Comparison of ENCODE assay signal across 10 mouse cellular contexts in genomic region chr4:136651357-136651811, GRCm38 (mm10). TPM values are rescaled to one million over a fixed set of nuclear protein-coding genes. Genes with fewer than 3 reads are reported as not detected.
DNase-seq lines count a peak whose midpoint lies in the region; ATAC-seq and TF ChIP-seq lines count a peak whose summit lies in the region.
"Had no signal": no experiment of that assay in that cellular context is flagged by ENCODE, and none has a peak within 500 bp of the region (broad histone marks: within the 10 kb centered on the region; RNA-seq: fewer than 3 reads in every experiment).

No protein-coding gene starts in this region.

- H3K4me3 ChIP-seq in gastrocnemius, adult 2 months: no peak overlapping the region
- no peak overlapping the region for H3K4me3 ChIP-seq in thymus, adult 2 months (ENCODE audit: control insufficient read depth, insufficient read depth, low read length)
- no peak overlapping the region for H3K4me3 ChIP-seq in limb, embryonic 14.5 days (replicated peaks; ENCODE audit: low read length)
- no peak overlapping the region for H3K4me3 ChIP-seq in neural tube, embryonic 13.5 days

- peak; percentile 94; the same call in 1 of the 2 replicates for TF ChIP-seq CTCF in gastrocnemius, adult 2 months (IDR thresholded peaks at IDR 0.05)
- TF ChIP-seq CTCF in thymus, adult 2 months (IDR thresholded peaks at IDR 0.05; ENCODE audit: borderline replicate concordance, control insufficient read depth, extremely low read depth, insufficient read depth, low read length, poor library complexity): peak; percentile 85

- DNase-seq in gastrocnemius, adult 2 months: no peak
- DNase-seq in gastrocnemius, adult 18-20 months (ENCODE audit: low spot score): no peak
- peak; percentile 46 for DNase-seq in thymus, adult 2 months
- no peak for DNase-seq in thymus, adult 18-20 months
- peak; percentile 58 for DNase-seq in limb, embryonic 14.5 days (ENCODE audit: low spot score)
- no peak for DNase-seq in frontal cortex, postnatal 14 days (ENCODE audit: low spot score in 2 of 2)

- peaks cover 13% of the 10 kb centered on the region for H3K4me1 ChIP-seq in thymus, adult 2 months (replicated peaks; ENCODE audit: control insufficient read depth, insufficient read depth, low read length)
- H3K4me1 ChIP-seq in limb, embryonic 14.5 days (ENCODE audit: control insufficient read depth, insufficient read depth, low read length): peaks cover 16% of the 10 kb centered on the region
- H3K4me1 ChIP-seq in neural tube, embryonic 13.5 days (replicated peaks): peaks cover 31% of the 10 kb centered on the region

- no peaks in the 10 kb centered on the region for H3K9me3 ChIP-seq in limb, embryonic 14.5 days (ENCODE audit: control insufficient read depth, low read length)
- H3K9me3 ChIP-seq in neural tube, embryonic 13.5 days: 0 out of 2 replicates have a peak, but pooled peaks cover 3% of the 10 kb centered on the region

- H3K27me3 ChIP-seq in thymus, adult 2 months (ENCODE audit: control insufficient read depth, insufficient read depth, low read length): no peaks in the 10 kb centered on the region
- no peaks in the 10 kb centered on the region for H3K27me3 ChIP-seq in limb, embryonic 14.5 days (ENCODE audit: control insufficient read depth, insufficient read depth, low read length)
- H3K27me3 ChIP-seq in neural tube, embryonic 13.5 days: no peaks in the 10 kb centered on the region

- H3K9ac ChIP-seq in limb, embryonic 14.5 days (ENCODE audit: low read depth, low read length, severe bottlenecking): no peak overlapping the region
- no peak overlapping the region for H3K9ac ChIP-seq in neural tube, embryonic 13.5 days

- no peaks in the 10 kb centered on the region for H3K36me3 ChIP-seq in thymus, adult 2 months (ENCODE audit: control insufficient read depth, insufficient read depth, low read length)
- peaks cover 31% of the 10 kb centered on the region for H3K36me3 ChIP-seq in limb, embryonic 14.5 days (ENCODE audit: control insufficient read depth, insufficient read depth, low read length)
- peaks cover 27% of the 10 kb centered on the region for H3K36me3 ChIP-seq in neural tube, embryonic 13.5 days

- H3K27ac ChIP-seq in gastrocnemius, adult 2 months: no peak overlapping the region
- H3K27ac ChIP-seq in thymus, adult 2 months (ENCODE audit: control insufficient read depth, insufficient read depth, low read length): no peak overlapping the region
- no peak overlapping the region for H3K27ac ChIP-seq in limb, embryonic 14.5 days (replicated peaks; ENCODE audit: low read depth, low read length)
- peak overlapping the region; percentile 64; the same call in 1 of the 2 replicates for H3K27ac ChIP-seq in neural tube, embryonic 13.5 days (replicated peaks)

- no peak for TF ChIP-seq POLR2A in thymus, adult 2 months (IDR thresholded peaks at IDR 0.05; ENCODE audit: control insufficient read depth, extremely low read depth, insufficient read depth, low read length, poor library complexity)
- TF ChIP-seq POLR2A in limb, embryonic 14.5 days (IDR thresholded peaks at IDR 0.05; ENCODE audit: borderline replicate concordance, extremely low read depth, insufficient read depth, insufficient read length): no peak

- intact Hi-C loops in gastrocnemius, adult 2 months (cut with DNase I): no loop called here

- WGBS in thymus, adult 2 months: 62% methylated on average over 3 of the region's 3 CpGs
- 66% methylated on average over 3 of the region's 3 CpGs for WGBS in limb, embryonic 14.5 days
- 64% methylated on average over 3 of the region's 3 CpGs for WGBS in neural tube, embryonic 13.5 days

- peak; percentile 48; the same call in 1 of the 2 replicates for ATAC-seq in erythroblast, adult 5-6 weeks (replicated peaks; ENCODE audit: low FRiP score, poor library complexity, severe bottlenecking)
- ATAC-seq in limb, embryonic 14.5 days (ENCODE audit: low FRiP score, low read depth): no peak
- ATAC-seq in neural tube, embryonic 13.5 days (ENCODE audit: low read depth): peak; percentile 19; the same call in 1 of the 2 replicates

- no peak overlapping the region for H3K4me2 ChIP-seq in limb, embryonic 14.5 days (replicated peaks; ENCODE audit: low read depth, low read length, severe bottlenecking)
- no peak overlapping the region for H3K4me2 ChIP-seq in neural tube, embryonic 13.5 days

RNA-seq across cellular contexts. Expression of gene Lactbl1, which starts 29.0 kb away (rescaled TPM):
- total RNA-seq in gastrocnemius, adult 2 months (2021): not detected
- not detected for total RNA-seq in gastrocnemius, adult 18-20 months (2021)
- polyA plus RNA-seq in thymus, adult 2 months (2012; rRNA removed): 1.1 and 1.2 TPM in 2 replicates
- not detected in 2 replicates for total RNA-seq in erythroblast, adult 5-6 weeks (2015; ENCODE audit: low replicate concordance)
- total RNA-seq in erythroblast, adult 5-6 weeks (2017; ENCODE audit: low replicate concordance): not detected in 2 replicates
- polyA plus RNA-seq in limb, embryonic 14.5 days (2012; rRNA removed): 0.09 and 0.12 TPM in 2 replicates
- 0.07 TPM in 1 of 2 replicates, not detected in the other for polyA plus RNA-seq in limb, embryonic 14.5 days (2014; fragmentation: Nextera tagmentation; extraction: Ambion mirVana)
- polyA plus RNA-seq in neural tube, embryonic 13.5 days (2015; fragmentation: Nextera tagmentation; extraction: Ambion mirVana): 0.10 TPM in 1 of 2 replicates, not detected in the other
- total RNA-seq: adrenal gland, adult 18-20 months; layer of hippocampus, adult 18-20 months had no signal

RNA-seq across cellular contexts. Expression of gene Tex46, which starts 41.1 kb away (rescaled TPM):
- total RNA-seq in gastrocnemius, adult 2 months (2021): not detected
- not detected for total RNA-seq in gastrocnemius, adult 18-20 months (2021)
- polyA plus RNA-seq in thymus, adult 2 months (2012; rRNA removed): not detected in 2 replicates
- total RNA-seq in erythroblast, adult 5-6 weeks (2015; ENCODE audit: low replicate concordance): not detected in 2 replicates
- not detected in 2 replicates for total RNA-seq in erythroblast, adult 5-6 weeks (2017; ENCODE audit: low replicate concordance)
- polyA plus RNA-seq in limb, embryonic 14.5 days (2012; rRNA removed): not detected in 2 replicates
- polyA plus RNA-seq in limb, embryonic 14.5 days (2014; fragmentation: Nextera tagmentation; extraction: Ambion mirVana): not detected in 2 replicates
- polyA plus RNA-seq in neural tube, embryonic 13.5 days (2015; fragmentation: Nextera tagmentation; extraction: Ambion mirVana): not detected in 2 replicates
- total RNA-seq: adrenal gland, adult 18-20 months; layer of hippocampus, adult 18-20 months had no signal

RNA-seq across cellular contexts. Expression of gene Kdm1a, which starts 48.9 kb away (rescaled TPM):
- 10 to 100 TPM; 18.2 to 20.0 TPM for total RNA-seq in gastrocnemius, adult 2 months (2021)
- total RNA-seq in gastrocnemius, adult 18-20 months (2021): 10 to 100 TPM; 17.9 TPM
- 64.3 and 70.4 TPM in 2 replicates for polyA plus RNA-seq in thymus, adult 2 months (2012; rRNA removed)
- 15.5 and 23.1 TPM in 2 replicates for total RNA-seq in erythroblast, adult 5-6 weeks (2015; ENCODE audit: low replicate concordance)
- 34.8 and 47.0 TPM in 2 replicates for total RNA-seq in erythroblast, adult 5-6 weeks (2017; ENCODE audit: low replicate concordance)
- 89.9 and 97.9 TPM in 2 replicates for polyA plus RNA-seq in limb, embryonic 14.5 days (2012; rRNA removed)
- 51.9 and 62.8 TPM in 2 replicates for polyA plus RNA-seq in limb, embryonic 14.5 days (2014; fragmentation: Nextera tagmentation; extraction: Ambion mirVana)
- 76.5 TPM in 2 replicates for polyA plus RNA-seq in neural tube, embryonic 13.5 days (2015; fragmentation: Nextera tagmentation; extraction: Ambion mirVana)

Comparison
In these comparisons a context has a peak if more than half of its experiments do, and no peak if none do; other contexts are left out.
1. DNase-seq: peak in thymus, adult 2 months (single experiment) and limb, embryonic 14.5 days (single experiment); none in gastrocnemius, adult 2 months (single experiment), gastrocnemius, adult 18-20 months (single experiment), thymus, adult 18-20 months (0 of 2) and frontal cortex, postnatal 14 days (0 of 2).